Mouse (Mus musculus) neural tube, embryonic 14.5 days (tissue): Measurements from ENCODE around the gene Hnrnpc. TPM values are rescaled to one million over a fixed set of nuclear protein-coding genes. Genes with fewer than 3 reads are reported as not detected.
"Not testable (repeated sequence)": the region's sequence is repeated elsewhere in the genome, so short reads cannot be mapped to it uniquely, and the experiment has no call there.

ENCODE experiments used
- ATAC-seq: fragments of 200-750 bp; cut with Nextera tagmentation; 2 replicates; pipeline ENCODE4 v1.8.0; 2017; ENCODE audit warnings: low read depth, mild to moderate bottlenecking, moderate TSS enrichment, moderate library complexity
- H3K27ac ChIP-seq: fragments of 300-500 bp; sonication (generic); 2 replicates; pipeline ENCODE4 v1.5.1; 2014; ENCODE audit warnings: low read depth, mild to moderate bottlenecking, control low read depth, low read length, moderate library complexity, mixed read lengths
- H3K27me3 ChIP-seq: fragments of 300-500 bp; sonication (generic); 2 replicates; pipeline ENCODE4 v1.6.1; 2014; ENCODE audit warnings: low read length; ENCODE audit not compliant: control insufficient read depth, insufficient read depth
- H3K36me3 ChIP-seq: fragments of 300-500 bp; sonication (generic); 2 replicates; pipeline ENCODE4 v1.6.1; 2014; ENCODE audit warnings: low read length, mixed read lengths; ENCODE audit not compliant: control insufficient read depth, insufficient read depth
- H3K4me1 ChIP-seq: fragments of 300-500 bp; sonication (generic); 2 replicates; pipeline ENCODE4 v1.6.1; 2014; ENCODE audit warnings: low read length; ENCODE audit not compliant: control insufficient read depth, insufficient read depth
- H3K4me2 ChIP-seq: fragments of 300-500 bp; sonication (generic); 2 replicates; pipeline ENCODE4 v1.6.1; 2014; ENCODE audit warnings: mild to moderate bottlenecking, low read depth, low read length, control low read depth
- H3K4me3 ChIP-seq: fragments of 300-500 bp; sonication (generic); 2 replicates; pipeline ENCODE4 v1.5.1; 2014; ENCODE audit warnings: low read depth, low read length, control low read depth, mixed read lengths
- H3K9ac ChIP-seq: fragments of 300-500 bp; sonication (generic); replicated peaks from 2 replicates; pipeline ENCODE4 v1.6.1; 2014; ENCODE audit warnings: low read depth, mild to moderate bottlenecking, control low read depth, low read length, mixed read lengths
- H3K9me3 ChIP-seq: fragments of 300-500 bp; sonication (generic); 2 replicates; pipeline ENCODE4 v1.6.1; 2016; ENCODE audit warnings: low read length; ENCODE audit not compliant: control insufficient read depth
- WGBS: fragments of 180-500 bp; shearing (Covaris S2); extraction: QIAGEN DNeasy Blood & Tissue Kit; methylation state at CpG from one replicate; pipeline ENCODE4 v1.1.7; 2014; 5-methylcytosine and 5-hydroxymethylcytosine counted together
- polyA plus RNA-seq: library from polyadenylated mRNA; unstranded; fragments of >200 nt; fragmentation: Nextera tagmentation; extraction: Ambion mirVana; gene quantifications from 2 replicates; pipeline ENCODE4 v1.2.1, GENCODE M21; 2014

Gene Hnrnpc
- polyA plus RNA-seq, 1 experiment from 2014 or later = 432 TPM

- H3K27me3 ChIP-seq, H3K9me3 ChIP-seq, H3K9ac ChIP-seq, H3K27ac ChIP-seq, H3K4me1 ChIP-seq, H3K36me3 ChIP-seq, ATAC-seq, H3K4me3 ChIP-seq, H3K4me2 ChIP-seq: not testable (repeated sequence)
- 92% methylated on average over 3 of the region's 3 CpGs for WGBS
Observed at GRCm38 (mm10) chr14:52052720-52053119, 51.1 kb downstream of the Hnrnpc start.

- WGBS = 68% methylated on average over 9 of the region's 9 CpGs
- Histone ChIP-seq H3K4me3 (no peak overlapping the region), H3K9ac (no peak overlapping the region), H3K4me1 (no peaks in the 10 kb centered on the region), H3K4me2 (no peak overlapping the region), H3K27me3 (no peaks in the 10 kb centered on the region), H3K9me3 (no peaks in the 10 kb centered on the region), H3K36me3 (no peaks in the 10 kb centered on the region), H3K27ac (no peak overlapping the region)
- no peak for ATAC-seq
Observed at GRCm38 (mm10) chr14:52045966-52046565, 57.8 kb downstream of the Hnrnpc start.

GRCm38 (mm10) chr14:52044901-52045678 is 58.7 kb downstream of the Hnrnpc start:
- WGBS = 10% methylated on average over 8 of the region's 8 CpGs
- Histone ChIP-seq H3K9ac (no peak overlapping the region), H3K4me3 (no peak overlapping the region), H3K9me3 (no peaks in the 10 kb centered on the region), H3K4me1 (no peaks in the 10 kb centered on the region), H3K36me3 (no peaks in the 10 kb centered on the region), H3K4me2 (no peak overlapping the region), H3K27ac (no peak overlapping the region), H3K27me3 (no peaks in the 10 kb centered on the region)
- ATAC-seq = peak; percentile 73

GRCm38 (mm10) chr14:52043446-52043845 is 60.4 kb downstream of the Hnrnpc start:
- Histone ChIP-seq H3K4me2 (no peak overlapping the region), H3K4me1 (no peaks in the 10 kb centered on the region), H3K27ac (no peak overlapping the region), H3K9me3 (no peaks in the 10 kb centered on the region), H3K4me3 (no peak overlapping the region), H3K9ac (no peak overlapping the region), H3K27me3 (no peaks in the 10 kb centered on the region), H3K36me3 (no peaks in the 10 kb centered on the region)
- ATAC-seq = no peak
- WGBS = 66% methylated on average over 6 of the region's 6 CpGs

GRCm38 (mm10) chr14:52042359-52042758 is 61.5 kb downstream of the Hnrnpc start, which contains the start of gene Olfr221:
TSS of gene Olfr221 (minus strand) at chr14:52042459.
- not testable (repeated sequence) for H3K36me3 ChIP-seq, H3K27ac ChIP-seq, H3K4me2 ChIP-seq, H3K4me3 ChIP-seq, H3K9ac ChIP-seq, ATAC-seq, H3K4me1 ChIP-seq, H3K9me3 ChIP-seq, H3K27me3 ChIP-seq
- 64% methylated on average over 3 of the region's 3 CpGs for WGBS

GRCm38 (mm10) chr14:52039332-52039731 is 64.5 kb downstream of the Hnrnpc start:
- H3K27me3 ChIP-seq = no peaks in the 10 kb centered on the region
- no peaks in the 10 kb centered on the region for H3K4me1 ChIP-seq
- H3K36me3 ChIP-seq = no peaks in the 10 kb centered on the region
- ATAC-seq = no peak
- no peaks in the 10 kb centered on the region for H3K9me3 ChIP-seq
- H3K27ac ChIP-seq = no peak overlapping the region
- no peak overlapping the region for H3K4me2 ChIP-seq
- H3K9ac ChIP-seq = no peak overlapping the region
- no peak overlapping the region for H3K4me3 ChIP-seq
- WGBS = 89% methylated on average over 5 of the region's 5 CpGs

GRCm38 (mm10) chr14:52035926-52036325 is 67.9 kb downstream of the Hnrnpc start:
- Histone ChIP-seq H3K9me3 (no peaks in the 10 kb centered on the region), H3K4me2 (no peak overlapping the region), H3K9ac (no peak overlapping the region), H3K4me1 (no peaks in the 10 kb centered on the region), H3K27me3 (no peaks in the 10 kb centered on the region), H3K4me3 (no peak overlapping the region), H3K27ac (no peak overlapping the region), H3K36me3 (no peaks in the 10 kb centered on the region)
- WGBS = 89% methylated on average over 6 of the region's 6 CpGs
- no peak for ATAC-seq

GRCm38 (mm10) chr14:52026342-52026741 is 77.5 kb downstream of the Hnrnpc start:
- Histone ChIP-seq H3K36me3 (no peaks in the 10 kb centered on the region), H3K4me2 (no peak overlapping the region), H3K4me1 (peaks cover 7% of the 10 kb centered on the region; the same call in 1 of the 2 replicates), H3K27ac (no peak overlapping the region), H3K9me3 (no peaks in the 10 kb centered on the region), H3K27me3 (no peaks in the 10 kb centered on the region), H3K9ac (no peak overlapping the region), H3K4me3 (no peak overlapping the region)
- ATAC-seq = no peak
- WGBS = 88% methylated on average over 4 of the region's 4 CpGs

- no peak overlapping the region for H3K9ac ChIP-seq
- H3K4me1 ChIP-seq = peaks cover 12% of the 10 kb centered on the region
- H3K27me3 ChIP-seq = no peaks in the 10 kb centered on the region
- ATAC-seq = no peak
- 90% methylated on average over 2 of the region's 2 CpGs for WGBS
- no peak overlapping the region for H3K4me2 ChIP-seq
- no peaks in the 10 kb centered on the region for H3K9me3 ChIP-seq
- no peak overlapping the region for H3K27ac ChIP-seq
- H3K4me3 ChIP-seq = no peak overlapping the region
- no peaks in the 10 kb centered on the region for H3K36me3 ChIP-seq
Observed at GRCm38 (mm10) chr14:52024133-52024532, 79.7 kb downstream of the Hnrnpc start.
